Mouse (Mus musculus) left cerebral cortex, adult 2 months (tissue): Measurements from ENCODE around the gene Rnaseh2b. TPM values are rescaled to one million over a fixed set of nuclear protein-coding genes. Genes with fewer than 3 reads are reported as not detected.

ENCODE experiments used
- DNase-seq, 2 experiments: peaks; one replicate each; pipeline ENCODE4 v3.0.0; 2021 to 2022; ENCODE audit warnings: low spot score in 2 of 2, mixed read lengths in 1 of 2; ENCODE audit errors: extremely low spot score in 1 of 2
- H3K27ac ChIP-seq: fragments of 200-600 bp; 2 replicates; pipeline ENCODE4 v1.8.1; 2022
- H3K4me3 ChIP-seq: fragments of 200-600 bp; 2 replicates; pipeline ENCODE4 v1.8.1; 2022
- CTCF ChIP-seq: fragments of 200-600 bp; IDR thresholded peaks from 2 replicates; pipeline ENCODE4 v1.8.1; 2022; ENCODE audit warnings: antibody characterized with exemption, mild to moderate bottlenecking, moderate library complexity
- intact Hi-C: fragments of 180-260 bp; cut with DNase I; formaldehyde crosslinking; loops from one replicate; pipeline ENCODE4 v1.15.1; 2025
- total RNA-seq, 2 experiments: library from RNA; stranded (reverse); gene quantifications; 2 replicates each; pipeline ENCODE4 v1.2.3; 2021

The Rnaseh2b gene
- total RNA-seq, 2 experiments from 2014 or later = 10.3 to 15.0 TPM

DNA sequence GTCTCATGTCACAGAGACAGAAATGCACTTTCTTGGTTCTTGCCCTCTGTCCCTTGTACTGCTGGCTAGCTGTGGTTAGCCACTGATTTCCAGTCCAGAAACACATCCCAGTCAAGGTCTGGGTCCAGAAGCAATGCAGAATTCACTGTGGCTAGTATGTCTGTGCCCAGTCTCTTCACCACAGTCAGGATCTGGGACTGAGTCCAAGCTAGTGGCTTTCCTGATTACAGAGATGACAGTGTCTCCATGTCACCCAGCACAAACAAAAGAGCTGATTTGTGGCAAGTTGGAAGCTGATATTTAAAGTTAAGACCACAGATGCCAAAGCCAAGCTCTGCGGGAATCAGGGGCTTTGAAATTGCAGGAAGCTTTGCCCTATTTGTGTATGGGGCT is 124.3 kb downstream of the Rnaseh2b start:
- Histone ChIP-seq H3K27ac (no peak overlapping the region; the same call in 1 of the 2 replicates), H3K4me3 (no peak overlapping the region)
- TF ChIP-seq CTCF = no peak
- intact Hi-C loops = loop anchor here (2.0 kb wide), 1 partner anchor 28 kb away; no protein-coding TSS in a partner anchor
- peak in 1 of 2 experiments; percentile 23 for DNase-seq

DNA sequence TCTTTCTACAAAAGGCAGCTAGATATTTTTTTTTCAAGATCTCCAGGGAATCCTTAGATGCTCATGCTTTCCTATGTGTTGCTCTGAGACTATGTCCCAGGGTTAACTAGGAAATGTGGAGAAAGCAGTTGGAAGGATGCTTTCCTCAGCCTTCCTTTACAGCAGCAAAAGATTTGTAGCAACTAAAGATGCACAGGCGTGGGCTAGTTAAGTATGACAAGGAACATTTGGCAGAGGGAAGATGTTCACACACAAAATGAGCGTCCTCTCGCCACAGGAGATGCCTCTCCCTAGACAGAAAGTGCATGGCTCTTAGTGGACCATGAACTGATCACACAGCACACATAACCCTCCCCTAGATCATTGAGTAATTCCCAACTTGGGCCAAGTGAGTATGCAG is 125.1 kb downstream of the Rnaseh2b start:
- no peak for DNase-seq
- no peak overlapping the region for H3K4me3 ChIP-seq
- no peak overlapping the region; the same call in 1 of the 2 replicates for H3K27ac ChIP-seq
- intact Hi-C loops = loop anchor here (2.0 kb wide), 1 partner anchor 29 kb away; no protein-coding TSS in a partner anchor
- no peak for TF ChIP-seq CTCF

DNA sequence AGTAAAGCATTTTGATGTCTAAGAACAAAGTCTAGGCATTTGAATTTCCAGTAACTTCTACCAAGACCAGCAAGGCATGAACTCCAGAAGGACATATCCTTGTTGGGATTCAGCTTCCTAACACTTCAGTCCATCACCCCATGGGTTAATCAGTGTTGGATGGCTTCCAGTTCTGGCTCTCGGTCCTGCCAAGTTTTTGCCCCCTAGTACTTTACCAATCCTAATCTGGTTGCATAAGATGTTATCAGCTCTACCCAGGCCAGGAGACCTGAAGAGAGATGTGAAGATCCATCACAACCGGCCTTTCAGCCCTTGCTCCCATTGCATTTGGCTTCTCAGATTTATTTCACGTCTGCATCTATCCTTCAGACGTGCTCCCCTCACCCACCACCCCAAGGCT is 129.9 kb downstream of the Rnaseh2b start:
- intact Hi-C loops = no loop called here
- H3K4me3 ChIP-seq = no peak overlapping the region
- H3K27ac ChIP-seq = no peak overlapping the region
- no peak for TF ChIP-seq CTCF
- DNase-seq = no peak

Other genes starting within 250 kb of the Rnaseh2b start
- 1 to 10 TPM; 8.0 to 9.1 TPM for gene Dleu7, start 458 bp downstream of the Rnaseh2b start, total RNA-seq
- gene Gucy1b2, start 163.7 kb downstream of the Rnaseh2b start, total RNA-seq = under 1 TPM; 0.28 to 0.29 TPM